Mouse (Mus musculus): ENCODE measurements at regions not wholly inside any gene's neighbourhood (a gene's known extent, or its start where the extent isn't known, plus 50 kb on each side); places are given as distances from the start of the nearest gene placed in this dataset.

GRCm38 (mm10) chr15:96180977-96181376 is 106.3 kb upstream of the Arid2 start:
- no peak for DNase-seq (ENCODE audit: extremely low read depth, insufficient read length, low spot score)

GRCm38 (mm10) chr15:96182313-96182712 is 105.0 kb upstream of the Arid2 start:
- peak; percentile 59 for DNase-seq (ENCODE audit: extremely low read depth, insufficient read length, low spot score)

GRCm38 (mm10) chr15:96183069-96183468 is 104.2 kb upstream of the Arid2 start:
- no peak for DNase-seq (ENCODE audit: extremely low read depth, insufficient read length, low spot score)

GRCm38 (mm10) chr15:96184666-96185065 is 102.7 kb upstream of the Arid2 start:
- DNase-seq (ENCODE audit: extremely low read depth, insufficient read length, low spot score), result no peak

- no peak for DNase-seq (ENCODE audit: extremely low read depth, insufficient read length, low spot score)
Observed at GRCm38 (mm10) chr15:96185429-96185828, 101.9 kb upstream of the Arid2 start.

- no peak for DNase-seq (ENCODE audit: extremely low read depth, insufficient read length, low spot score)
Observed at GRCm38 (mm10) chr15:96185901-96186300, 101.4 kb upstream of the Arid2 start.

GRCm38 (mm10) chr15:96189551-96189950 is 97.8 kb upstream of the Arid2 start:
- no peak for DNase-seq (ENCODE audit: extremely low read depth, insufficient read length, low spot score)

- DNase-seq (ENCODE audit: extremely low read depth, insufficient read length, low spot score), result no peak
Observed at GRCm38 (mm10) chr15:96197413-96197812, 89.9 kb upstream of the Arid2 start.

GRCm38 (mm10) chr15:96197932-96198331 is 89.4 kb upstream of the Arid2 start:
- DNase-seq (ENCODE audit: extremely low read depth, insufficient read length, low spot score), result no peak

- no peak for DNase-seq (ENCODE audit: extremely low read depth, insufficient read length, low spot score)
Observed at GRCm38 (mm10) chr15:96201273-96201672, 86.0 kb upstream of the Arid2 start.

- no peak for DNase-seq (ENCODE audit: extremely low read depth, insufficient read length, low spot score)
Observed at GRCm38 (mm10) chr15:96201701-96202460, 85.4 kb upstream of the Arid2 start.

GRCm38 (mm10) chr15:96204187-96204586 is 83.1 kb upstream of the Arid2 start:
- no peak for DNase-seq (ENCODE audit: extremely low read depth, insufficient read length, low spot score)

GRCm38 (mm10) chr15:96204623-96205022 is 82.7 kb upstream of the Arid2 start:
- no peak for DNase-seq (ENCODE audit: extremely low read depth, insufficient read length, low spot score)

- DNase-seq (ENCODE audit: extremely low read depth, insufficient read length, low spot score), result peak; percentile 14
Observed at GRCm38 (mm10) chr15:96210721-96211400, 76.5 kb upstream of the Arid2 start.

GRCm38 (mm10) chr15:96213541-96214312 is 73.6 kb upstream of the Arid2 start:
- no peak for DNase-seq (ENCODE audit: extremely low read depth, insufficient read length, low spot score)

GRCm38 (mm10) chr15:96217896-96218295 is 69.4 kb upstream of the Arid2 start:
- no peak for DNase-seq (ENCODE audit: extremely low read depth, insufficient read length, low spot score)

- no peak for DNase-seq (ENCODE audit: extremely low read depth, insufficient read length, low spot score)
Observed at GRCm38 (mm10) chr15:96219746-96220145, 67.6 kb upstream of the Arid2 start.

- no peak for DNase-seq (ENCODE audit: extremely low read depth, insufficient read length, low spot score)
Observed at GRCm38 (mm10) chr15:96231969-96232368, 55.3 kb upstream of the Arid2 start.

GRCm38 (mm10) chr15:96233113-96233512 is 54.2 kb upstream of the Arid2 start:
- DNase-seq (ENCODE audit: extremely low read depth, insufficient read length, low spot score), result no peak

- no peak for DNase-seq (ENCODE audit: extremely low read depth, insufficient read length, low spot score)
Observed at GRCm38 (mm10) chr15:96234783-96235182, 52.5 kb upstream of the Arid2 start.

All from 3134 (cell line).